Mouse (Mus musculus): ENCODE measurements around the gene Egfl8.

The Egfl8 gene

GRCm38 (mm10) chr17:34652985-34653384 is 37.2 kb upstream of the Egfl8 start:
- no peak for TF ChIP-seq GATA4 (IDR thresholded peaks at IDR 0.05; ENCODE audit: insufficient replicate concordance, low read length)

DNA sequence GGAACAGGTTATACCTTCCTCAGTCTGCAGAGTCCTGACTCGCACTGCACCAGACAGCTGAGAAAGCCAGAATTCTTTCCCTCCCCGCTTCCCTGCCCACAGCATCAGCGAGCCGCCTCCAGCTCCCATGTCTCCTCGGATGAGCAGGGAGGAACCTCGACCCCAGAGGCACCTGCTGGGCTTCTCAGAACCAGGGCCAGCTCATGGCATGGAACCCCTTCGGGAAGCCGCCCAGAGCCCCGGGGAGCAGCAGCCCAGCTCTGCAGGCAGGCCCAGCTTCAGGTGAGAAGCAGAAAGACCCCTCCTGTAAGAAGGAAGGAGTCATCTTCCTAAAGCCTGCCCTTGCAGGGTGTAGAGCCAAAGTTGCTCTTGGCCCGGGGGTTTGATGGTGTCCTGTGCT is 36.8 kb upstream of the Egfl8 start:
- TF ChIP-seq GATA4 (IDR thresholded peaks at IDR 0.05; ENCODE audit: insufficient replicate concordance, low read length) = no peak

DNA sequence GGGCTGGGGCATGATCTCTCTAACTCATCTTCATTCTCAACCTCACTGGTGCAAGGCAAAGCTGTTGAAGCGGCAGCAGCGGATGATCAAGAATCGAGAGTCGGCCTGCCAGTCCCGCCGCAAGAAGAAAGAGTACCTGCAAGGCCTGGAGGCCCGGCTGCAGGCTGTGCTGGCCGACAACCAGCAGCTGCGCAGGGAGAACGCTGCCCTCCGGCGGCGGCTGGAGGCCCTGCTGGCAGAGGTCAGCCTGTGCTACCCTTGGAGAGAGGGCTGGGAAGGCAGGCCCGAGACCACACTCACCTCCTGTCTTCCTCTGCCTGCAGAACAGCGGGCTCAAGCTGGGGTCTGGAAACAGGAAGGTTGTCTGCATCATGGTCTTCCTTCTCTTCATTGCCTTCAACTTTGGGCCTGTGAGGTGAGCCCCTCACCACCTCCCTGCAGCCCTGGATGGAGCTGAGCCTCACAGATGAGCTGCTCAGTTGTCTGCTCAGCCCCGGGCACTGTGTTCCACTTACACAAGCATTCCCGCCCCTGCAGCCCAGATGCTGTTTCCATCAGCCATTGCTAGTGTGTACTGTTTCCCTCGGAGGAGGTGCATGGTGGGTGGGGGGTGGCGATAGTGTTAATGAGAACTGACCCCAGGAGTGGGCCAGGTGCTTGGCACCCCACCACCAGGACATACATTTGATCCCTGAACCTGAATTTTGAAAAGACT is 35.9 kb upstream of the Egfl8 start:
- no peak for TF ChIP-seq GATA4 (IDR thresholded peaks at IDR 0.05; ENCODE audit: insufficient replicate concordance, low read length)

GRCm38 (mm10) chr17:34650781-34651180 is 35.0 kb upstream of the Egfl8 start:
- no peak for TF ChIP-seq GATA4 (IDR thresholded peaks at IDR 0.05; ENCODE audit: insufficient replicate concordance, low read length)

GRCm38 (mm10) chr17:34649106-34649864 is 33.5 kb upstream of the Egfl8 start:
- TF ChIP-seq GATA4 (IDR thresholded peaks at IDR 0.05; ENCODE audit: insufficient replicate concordance, low read length) = no peak

GRCm38 (mm10) chr17:34648141-34648890 is 32.5 kb upstream of the Egfl8 start:
- TF ChIP-seq GATA4 (IDR thresholded peaks at IDR 0.05; ENCODE audit: insufficient replicate concordance, low read length) = no peak

GRCm38 (mm10) chr17:34646906-34647787 is 31.4 kb upstream of the Egfl8 start, which contains the start of gene Atf6b:
TSS of gene Atf6b (plus strand) at chr17:34647146.
- TF ChIP-seq GATA4 (IDR thresholded peaks at IDR 0.05; ENCODE audit: insufficient replicate concordance, low read length) = no peak; the same call in 1 of the 2 replicates

- TF ChIP-seq GATA4 (IDR thresholded peaks at IDR 0.05; ENCODE audit: insufficient replicate concordance, low read length) = no peak
Measured at GRCm38 (mm10) chr17:34645831-34646511, 30.2 kb upstream of the Egfl8 start.

DNA sequence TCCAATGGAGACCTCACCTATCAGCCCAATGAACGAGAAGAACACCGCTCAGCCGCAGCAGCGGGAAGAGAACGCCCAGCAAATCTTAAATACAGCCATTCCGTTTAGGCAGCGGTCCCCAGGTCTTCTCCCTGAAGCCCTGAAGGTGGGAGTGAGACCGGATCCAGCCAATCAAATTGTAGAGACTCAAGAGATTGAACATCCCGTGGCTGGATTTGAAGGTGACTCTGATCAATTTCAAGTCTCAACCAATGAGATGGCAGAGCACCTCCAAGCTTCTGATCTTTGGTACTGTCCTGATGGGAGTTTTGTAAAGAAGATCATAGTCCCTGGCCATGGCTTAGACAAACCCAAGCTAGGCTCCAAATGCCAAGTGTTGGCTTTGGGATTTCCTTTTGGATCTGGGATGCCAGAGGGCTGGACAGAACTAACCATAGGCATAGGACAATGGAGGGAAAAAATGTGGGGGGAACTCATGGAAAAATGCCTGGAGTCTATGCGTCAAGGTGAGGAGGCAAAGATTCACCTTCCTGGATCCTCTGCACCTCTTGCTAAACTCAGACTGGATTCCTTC is 29.6 kb upstream of the Egfl8 start:
- TF ChIP-seq GATA4 (IDR thresholded peaks at IDR 0.05; ENCODE audit: insufficient replicate concordance, low read length) = no peak

- no peak for TF ChIP-seq GATA4 (IDR thresholded peaks at IDR 0.05; ENCODE audit: insufficient replicate concordance, low read length)
Measured at GRCm38 (mm10) chr17:34644608-34645007, 28.8 kb upstream of the Egfl8 start, which contains the start of gene Fkbpl. TSS of gene Fkbpl (plus strand) at chr17:34644764.

GRCm38 (mm10) chr17:34643944-34644343 is 28.2 kb upstream of the Egfl8 start:
- no peak for TF ChIP-seq GATA4 (IDR thresholded peaks at IDR 0.05; ENCODE audit: insufficient replicate concordance, low read length)

- no peak for TF ChIP-seq GATA4 (IDR thresholded peaks at IDR 0.05; ENCODE audit: insufficient replicate concordance, low read length)
Measured at GRCm38 (mm10) chr17:34643379-34643778, 27.6 kb upstream of the Egfl8 start.

DNA sequence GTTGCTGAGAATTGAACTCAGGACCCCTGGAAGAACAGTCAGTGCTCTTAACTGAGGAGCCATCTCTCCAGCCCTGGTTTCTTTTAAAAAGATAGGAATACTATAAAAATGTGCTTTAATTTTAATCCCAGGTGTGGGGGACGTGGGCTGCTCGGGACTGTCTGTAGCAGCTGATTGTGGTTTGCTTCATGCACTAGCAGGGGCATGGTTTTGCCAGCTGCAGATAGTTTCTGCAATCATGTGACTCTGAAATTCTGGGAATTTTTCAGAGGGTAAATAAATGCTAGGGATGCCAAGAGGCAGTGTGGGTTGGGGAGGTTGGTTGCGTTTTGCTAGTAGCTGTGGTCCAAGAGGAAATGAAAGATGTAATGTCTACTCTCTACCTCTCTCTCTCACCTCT is 26.2 kb upstream of the Egfl8 start:
- no peak for TF ChIP-seq GATA4 (IDR thresholded peaks at IDR 0.05; ENCODE audit: insufficient replicate concordance, low read length)

Data from liver, adult (tissue).